Mouse (Mus musculus) CH12.LX (cell line): ENCODE results near the gene Nemp1.

Source experiments
- CTCF ChIP-seq, 2 experiments: IDR thresholded peaks in 1 of 2; conservative IDR thresholded peaks in 1 of 2; 2 replicates each; pipeline ENCODE4 v1.5.1; 2011 to 2012; ENCODE audit warnings: low read depth in 2 of 2, low read length in 2 of 2, improper control_type of control experiment in 1 of 2, inconsistent platforms in 1 of 2, mild to moderate bottlenecking in 1 of 2, moderate library complexity in 1 of 2
- EP300 ChIP-seq: IDR thresholded peaks from 2 replicates; pipeline ENCODE4 v1.6.1; 2011; ENCODE audit warnings: low read length, improper control_type of control experiment
- HCFC1 ChIP-seq: IDR thresholded peaks from 2 replicates; pipeline ENCODE4 v1.6.1; 2012; ENCODE audit warnings: low read depth, mild to moderate bottlenecking, inconsistent platforms, low read length, improper control_type of control experiment
- JUN ChIP-seq: IDR thresholded peaks from 2 replicates; pipeline ENCODE4 v1.6.1; 2011; ENCODE audit warnings: low read depth, mild to moderate bottlenecking, low read length, improper control_type of control experiment, moderate library complexity; ENCODE audit not compliant: insufficient read depth
- KAT2A ChIP-seq: IDR thresholded peaks from 2 replicates; pipeline ENCODE4 v1.6.1; 2012; ENCODE audit warnings: low read length, improper control_type of control experiment, inconsistent platforms; ENCODE audit not compliant: insufficient replicate concordance
- MAX ChIP-seq: IDR thresholded peaks from 2 replicates; pipeline ENCODE4 v1.6.1; 2011; ENCODE audit warnings: low read length, improper control_type of control experiment
- MXI1 ChIP-seq: IDR thresholded peaks from 2 replicates; pipeline ENCODE4 v1.6.1; 2011; ENCODE audit warnings: mild to moderate bottlenecking, low read depth, low read length, improper control_type of control experiment
- POLR2A ChIP-seq: IDR thresholded peaks from 2 replicates; pipeline ENCODE4 v1.6.1; 2011; ENCODE audit warnings: low read depth, mild to moderate bottlenecking, improper control_type of control experiment, low read length
- RAD21 ChIP-seq: IDR thresholded peaks from 2 replicates; pipeline ENCODE4 v1.6.1; 2011; ENCODE audit warnings: low read depth, mild to moderate bottlenecking, low read length, improper control_type of control experiment, moderate library complexity
- SIN3A ChIP-seq: IDR thresholded peaks from 2 replicates; pipeline ENCODE4 v1.6.1; 2012; ENCODE audit warnings: low read length, improper control_type of control experiment, inconsistent platforms
- TCF12 ChIP-seq: IDR thresholded peaks from 2 replicates; pipeline ENCODE4 v1.6.1; 2014; ENCODE audit warnings: low read depth, mild to moderate bottlenecking, inconsistent platforms, low read length, improper control_type of control experiment
- ZC3H11A ChIP-seq: IDR thresholded peaks from 2 replicates; pipeline ENCODE4 v1.6.1; 2012; ENCODE audit warnings: low read depth, mild to moderate bottlenecking, inconsistent platforms, low read length, improper control_type of control experiment

- TF ChIP-seq RAD21 (no peak), HCFC1 (no peak), POLR2A (no peak), JUN (no peak), CTCF (conservative IDR thresholded peaks at IDR 0.05 in 1 of 2, IDR thresholded peaks at IDR 0.05 in 1 of 2; ENCODE audit: low read depth in 2 of 2, low read length in 2 of 2) (no peak), MAX (no peak), EP300 (no peak), SIN3A (no peak), TCF12 (no peak), ZC3H11A (no peak), KAT2A (no peak), MXI1 (no peak)
These were observed 64.7 kb downstream of the Nemp1 start for GRCm38 (mm10) chr10:127731397-127731796.
